Mouse (Mus musculus) lung, embryonic 15.5 days (tissue): ENCODE results near the gene Ddhd1. TPM values are rescaled to one million over a fixed set of nuclear protein-coding genes. Genes with fewer than 3 reads are reported as not detected.
"Not testable (repeated sequence)": the region's sequence is repeated elsewhere in the genome, so short reads cannot be mapped to it uniquely, and the experiment has no call there.

Experiments used
- ATAC-seq: fragments of 200-750 bp; cut with Nextera tagmentation; 2 replicates; pipeline ENCODE4 v1.8.0; 2017; ENCODE audit warnings: moderate number of reproducible peaks, borderline replicate concordance; ENCODE audit not compliant: low FRiP score, low TSS enrichment; ENCODE audit errors: extremely low read depth
- H3K27ac ChIP-seq: fragments of 300-500 bp; sonication (generic); 2 replicates; pipeline ENCODE4 v1.5.1; 2015; ENCODE audit warnings: moderate library complexity, mild to moderate bottlenecking, inconsistent platforms
- H3K27me3 ChIP-seq: fragments of 300-500 bp; sonication (generic); 2 replicates; pipeline ENCODE4 v1.6.1; 2015; ENCODE audit warnings: inconsistent platforms
- H3K36me3 ChIP-seq: fragments of 300-500 bp; sonication (generic); 2 replicates; pipeline ENCODE4 v1.6.1; 2015; ENCODE audit warnings: inconsistent platforms
- H3K4me1 ChIP-seq: fragments of 300-500 bp; sonication (generic); 2 replicates; pipeline ENCODE4 v1.6.1; 2015; ENCODE audit warnings: inconsistent platforms
- H3K4me2 ChIP-seq: fragments of 300-500 bp; sonication (generic); 2 replicates; pipeline ENCODE4 v1.6.1; 2015; ENCODE audit warnings: inconsistent platforms, mild to moderate bottlenecking, moderate library complexity
- H3K4me3 ChIP-seq: fragments of 300-500 bp; sonication (generic); 2 replicates; pipeline ENCODE4 v1.5.1; 2015; ENCODE audit warnings: mild to moderate bottlenecking, inconsistent platforms
- H3K9ac ChIP-seq: fragments of 300-500 bp; sonication (generic); 2 replicates; pipeline ENCODE4 v1.6.1; 2015; ENCODE audit warnings: inconsistent platforms
- H3K9me3 ChIP-seq: fragments of 300-500 bp; sonication (generic); 2 replicates; pipeline ENCODE4 v1.6.1; 2016; ENCODE audit warnings: inconsistent platforms
- WGBS: fragments of 180-500 bp; shearing (Covaris S2); methylation state at CpG from one replicate; pipeline ENCODE4 v1.1.7; 2015; 5-methylcytosine and 5-hydroxymethylcytosine counted together
- polyA plus RNA-seq: library from polyadenylated mRNA; unstranded; fragments of >200 nt; fragmentation: Nextera tagmentation; extraction: Ambion mirVana; gene quantifications from 2 replicates; pipeline ENCODE4 v1.2.1, GENCODE M21; 2015

Ddhd1 gene
- polyA plus RNA-seq, 1 experiment from 2014 or later, result 4.9 TPM

- H3K4me1 ChIP-seq, result 0 out of 2 replicates have a peak, but pooled peaks cover 6% of the 10 kb centered on the region
- no peak overlapping the region for H3K4me2 ChIP-seq
- WGBS, result 54% methylated on average over 3 of the region's 3 CpGs
- ATAC-seq, result no peak
- no peak overlapping the region for H3K9ac ChIP-seq
- H3K4me3 ChIP-seq, result no peak overlapping the region
- H3K9me3 ChIP-seq, result no peaks in the 10 kb centered on the region
- H3K27ac ChIP-seq, result no peak overlapping the region
- H3K36me3 ChIP-seq, result 0 out of 2 replicates have a peak, but pooled peaks cover 3% of the 10 kb centered on the region
- no peaks in the 10 kb centered on the region for H3K27me3 ChIP-seq
Observed at GRCm38 (mm10) chr14:45602002-45602401, 55.9 kb downstream of the Ddhd1 start.

- Histone ChIP-seq H3K27me3 (no peaks in the 10 kb centered on the region), H3K4me1 (0 out of 2 replicates have a peak, but pooled peaks cover 6% of the 10 kb centered on the region), H3K4me2 (no peak overlapping the region), H3K4me3 (no peak overlapping the region), H3K27ac (no peak overlapping the region), H3K36me3 (0 out of 2 replicates have a peak, but pooled peaks cover 3% of the 10 kb centered on the region), H3K9me3 (no peaks in the 10 kb centered on the region), H3K9ac (no peak overlapping the region)
- ATAC-seq, result no peak
- 59% methylated on average over 9 of the region's 9 CpGs for WGBS
Observed at GRCm38 (mm10) chr14:45600587-45600986, 57.4 kb downstream of the Ddhd1 start.

GRCm38 (mm10) chr14:45597855-45598254 is 60.1 kb downstream of the Ddhd1 start:
- no peaks in the 10 kb centered on the region for H3K9me3 ChIP-seq
- H3K9ac ChIP-seq, result no peak overlapping the region
- 74% methylated on average over 8 of the region's 8 CpGs for WGBS
- no peaks in the 10 kb centered on the region for H3K27me3 ChIP-seq
- no peak overlapping the region for H3K27ac ChIP-seq
- no peak overlapping the region for H3K4me2 ChIP-seq
- H3K36me3 ChIP-seq, result peaks cover 7% of the 10 kb centered on the region; the same call in 1 of the 2 replicates
- ATAC-seq, result no peak
- H3K4me1 ChIP-seq, result 0 out of 2 replicates have a peak, but pooled peaks cover 6% of the 10 kb centered on the region
- no peak overlapping the region for H3K4me3 ChIP-seq

- whole genome bisulfite sequencing, result 70% methylated on average over 6 of the region's 6 CpGs
- Histone ChIP-seq H3K9me3 (no peaks in the 10 kb centered on the region), H3K4me1 (no peaks in the 10 kb centered on the region), H3K36me3 (peaks cover 4% of the 10 kb centered on the region; the same call in 1 of the 2 replicates), H3K27ac (no peak overlapping the region), H3K27me3 (no peaks in the 10 kb centered on the region), H3K4me3 (no peak overlapping the region), H3K4me2 (no peak overlapping the region), H3K9ac (no peak overlapping the region)
- no peak for ATAC-seq
Observed at GRCm38 (mm10) chr14:45593261-45593660, 64.7 kb downstream of the Ddhd1 start.

GRCm38 (mm10) chr14:45588403-45588802 is 69.5 kb downstream of the Ddhd1 start:
- ATAC-seq, result peak; percentile 75
- Histone ChIP-seq H3K36me3 (no peaks in the 10 kb centered on the region), H3K27ac (no peak overlapping the region), H3K4me2 (no peak overlapping the region), H3K4me3 (no peak overlapping the region), H3K9ac (no peak overlapping the region), H3K9me3 (no peaks in the 10 kb centered on the region), H3K27me3 (no peaks in the 10 kb centered on the region), H3K4me1 (0 out of 2 replicates have a peak, but pooled peaks cover 3% of the 10 kb centered on the region)
- 24% methylated on average over 7 of the region's 7 CpGs for WGBS

- Histone ChIP-seq H3K4me3 (no peak overlapping the region), H3K9me3 (no peaks in the 10 kb centered on the region), H3K27ac (no peak overlapping the region), H3K4me1 (0 out of 2 replicates have a peak, but pooled peaks cover 3% of the 10 kb centered on the region), H3K9ac (no peak overlapping the region), H3K4me2 (no peak overlapping the region), H3K36me3 (no peaks in the 10 kb centered on the region), H3K27me3 (no peaks in the 10 kb centered on the region)
- 65% methylated on average over 6 of the region's 6 CpGs for WGBS
- no peak for ATAC-seq
Observed at GRCm38 (mm10) chr14:45587536-45587935, 70.4 kb downstream of the Ddhd1 start.

- no peak overlapping the region for H3K4me3 ChIP-seq
- no peak overlapping the region for H3K4me2 ChIP-seq
- H3K27me3 ChIP-seq, result no peaks in the 10 kb centered on the region
- no peaks in the 10 kb centered on the region for H3K36me3 ChIP-seq
- H3K9me3 ChIP-seq, result no peaks in the 10 kb centered on the region
- no peak for ATAC-seq
- no peak overlapping the region for H3K9ac ChIP-seq
- 0 out of 2 replicates have a peak, but pooled peaks cover 3% of the 10 kb centered on the region for H3K4me1 ChIP-seq
- 64% methylated on average over 8 of the region's 8 CpGs for WGBS
- no peak overlapping the region for H3K27ac ChIP-seq
Observed at GRCm38 (mm10) chr14:45583494-45584027, 74.4 kb downstream of the Ddhd1 start.

- H3K4me2 ChIP-seq, H3K4me1 ChIP-seq, H3K9ac ChIP-seq, H3K27me3 ChIP-seq, ATAC-seq, H3K4me3 ChIP-seq, H3K36me3 ChIP-seq, H3K9me3 ChIP-seq, H3K27ac ChIP-seq: not testable (repeated sequence)
- WGBS, result 78% methylated on average over 3 of the region's 3 CpGs
Observed at GRCm38 (mm10) chr14:45580923-45581827, 76.8 kb downstream of the Ddhd1 start.

GRCm38 (mm10) chr14:45566066-45566937 is 91.6 kb downstream of the Ddhd1 start:
- ATAC-seq, result no peak
- WGBS, result 19% methylated on average over 33 of the region's 33 CpGs
- H3K27me3 ChIP-seq, result no peaks in the 10 kb centered on the region

GRCm38 (mm10) chr14:45565216-45566065 is 92.5 kb downstream of the Ddhd1 start:
- peak; percentile 64; the same call in 1 of the 2 replicates for ATAC-seq
- peak overlapping the region; percentile 63 for H3K4me2 ChIP-seq
- H3K9me3 ChIP-seq, result no peaks in the 10 kb centered on the region
- WGBS, result 7% methylated on average over 20 of the region's 20 CpGs
- H3K36me3 ChIP-seq, result no peaks in the 10 kb centered on the region
- H3K27me3 ChIP-seq, result no peaks in the 10 kb centered on the region
- peak overlapping the region; percentile 36 for H3K4me3 ChIP-seq
- H3K27ac ChIP-seq, result peak overlapping the region; percentile 89
- H3K4me1 ChIP-seq, result peaks cover 19% of the 10 kb centered on the region
- H3K9ac ChIP-seq, result peak overlapping the region; percentile 30

More at GRCm38 (mm10) chr14:45566066-45566937, 91.6 kb downstream of the Ddhd1 start:
- Histone ChIP-seq H3K27ac (peak overlapping the region; percentile 89), H3K9ac (0 out of 2 replicates have a peak overlapping the region, but pooled peaks have one; percentile 30), H3K4me3 (peak overlapping the region; percentile 36), H3K4me1 (peaks cover 19% of the 10 kb centered on the region), H3K9me3 (no peaks in the 10 kb centered on the region), H3K4me2 (peak overlapping the region; percentile 63), H3K36me3 (no peaks in the 10 kb centered on the region)
